Comparison of ENCODE assay signal across 34 mouse cellular contexts in genomic region chr16:6904984-6905383, GRCm38 (mm10).
"Had no signal": no experiment of that assay in that cellular context is flagged by ENCODE, and none has a peak within 500 bp of the region (broad histone marks: within the 10 kb centered on the region; RNA-seq: fewer than 3 reads in every experiment).

No protein-coding gene starts in this region.

- H3K4me1 ChIP-seq: heart, embryonic 15.5 days; hindbrain, embryonic 10.5 days; hindbrain, embryonic 12.5 days; intestine, embryonic 15.5 days; kidney, embryonic 15.5 days had no signal

- H3K4me3 ChIP-seq: heart, embryonic 12.5 days; heart, embryonic 13.5 days; heart, embryonic 15.5 days; hindbrain, embryonic 10.5 days; hindbrain, embryonic 12.5 days; hindbrain, embryonic 13.5 days; hindbrain, embryonic 15.5 days; intestine, embryonic 15.5 days; kidney, embryonic 15.5 days; layer of hippocampus, adult 2 months; left cerebral cortex, adult 2 months had no signal

- H3K9ac ChIP-seq: heart, embryonic 12.5 days; heart, embryonic 13.5 days; heart, embryonic 15.5 days; hindbrain, embryonic 12.5 days; hindbrain, embryonic 13.5 days; hindbrain, embryonic 14.5 days; hindbrain, embryonic 15.5 days; intestine, embryonic 15.5 days; kidney, embryonic 15.5 days had no signal

- H3K36me3 ChIP-seq: heart, embryonic 12.5 days; heart, embryonic 13.5 days; heart, embryonic 15.5 days; hindbrain, embryonic 10.5 days; hindbrain, embryonic 12.5 days; hindbrain, embryonic 13.5 days; hindbrain, embryonic 15.5 days; intestine, embryonic 15.5 days; kidney, embryonic 15.5 days had no signal

- H3K27me3 ChIP-seq: heart, embryonic 12.5 days; heart, embryonic 15.5 days; hindbrain, embryonic 12.5 days; hindbrain, embryonic 13.5 days; hindbrain, embryonic 15.5 days; intestine, embryonic 15.5 days; kidney, embryonic 15.5 days had no signal

- ATAC-seq: hindbrain, embryonic 16.5 days; hindbrain, postnatal 0 days; inflammation-experienced regulatory T-cells, adult 6 months; intestine, embryonic 15.5 days; intestine, embryonic 16.5 days; intestine, postnatal 0 days had no signal

- DNase-seq: heart, postnatal 10 days; heart, postnatal 14 days; heart, postnatal 36 days; heart, postnatal 4 days; kidney, adult 11 months; kidney, adult 18-20 months; kidney, adult 2 months; kidney, adult 8-10 months; kidney, adult 9 months; kidney, postnatal 10 days; kidney, postnatal 14 days; kidney, postnatal 25 days; kidney, postnatal 36 days; kidney, postnatal 4 days; layer of hippocampus, adult 9-11 months; layer of hippocampus, postnatal 36 days had no signal

- H3K27ac ChIP-seq: heart, embryonic 13.5 days; heart, embryonic 15.5 days; hindbrain, embryonic 10.5 days; hindbrain, embryonic 12.5 days; hindbrain, embryonic 13.5 days; hindbrain, embryonic 14.5 days; hindbrain, embryonic 15.5 days; hindbrain, postnatal 0 days; intestine, embryonic 15.5 days; kidney, embryonic 15.5 days; kidney, postnatal 0 days; layer of hippocampus, adult 2 months; left cerebral cortex, adult 2 months had no signal

- H3K4me2 ChIP-seq: heart, embryonic 12.5 days; heart, embryonic 13.5 days; heart, embryonic 15.5 days; hindbrain, embryonic 12.5 days; hindbrain, embryonic 13.5 days; hindbrain, embryonic 14.5 days; hindbrain, embryonic 15.5 days; intestine, embryonic 15.5 days; kidney, embryonic 15.5 days had no signal

- H3K9me3 ChIP-seq: heart, embryonic 12.5 days; heart, embryonic 13.5 days; heart, embryonic 15.5 days; hindbrain, embryonic 10.5 days; hindbrain, embryonic 12.5 days; hindbrain, embryonic 13.5 days; hindbrain, embryonic 15.5 days; intestine, embryonic 15.5 days; kidney, embryonic 15.5 days had no signal
